Mouse (Mus musculus): Measurements from ENCODE around the gene Uqcr11.

The Uqcr11 gene

GRCm38 (mm10) chr10:80430375-80430980 lies 23.8 kb upstream of the Uqcr11 start:
- DNase-seq: no peak

GRCm38 (mm10) chr10:80429800-80430199 lies 23.2 kb upstream of the Uqcr11 start:
- no peak for DNase-seq

GRCm38 (mm10) chr10:80425041-80425440 lies 18.4 kb upstream of the Uqcr11 start:
- DNase-seq: no peak

- DNase-seq: no peak
Observed at GRCm38 (mm10) chr10:80423562-80423961, 16.9 kb upstream of the Uqcr11 start.

- no peak for DNase-seq
Observed at GRCm38 (mm10) chr10:80421651-80422472, 15.2 kb upstream of the Uqcr11 start.

GRCm38 (mm10) chr10:80421208-80421607 lies 14.6 kb upstream of the Uqcr11 start:
- no peak for DNase-seq

- DNase-seq: no peak
Observed at GRCm38 (mm10) chr10:80420729-80421128, 14.1 kb upstream of the Uqcr11 start.

GRCm38 (mm10) chr10:80419419-80419818 lies 12.8 kb upstream of the Uqcr11 start:
- no peak for DNase-seq

GRCm38 (mm10) chr10:80418311-80418710 lies 11.7 kb upstream of the Uqcr11 start:
- DNase-seq: no peak

- no peak for DNase-seq
Observed at GRCm38 (mm10) chr10:80417841-80418240, 11.2 kb upstream of the Uqcr11 start.

- no peak for DNase-seq
Observed at GRCm38 (mm10) chr10:80417371-80417770, 10.7 kb upstream of the Uqcr11 start.

- no peak for DNase-seq
Observed at GRCm38 (mm10) chr10:80415566-80415965, 8.9 kb upstream of the Uqcr11 start.

GRCm38 (mm10) chr10:80412656-80413541 lies 6.3 kb upstream of the Uqcr11 start:
- no peak for DNase-seq

- no peak for DNase-seq
Observed at GRCm38 (mm10) chr10:80407924-80408323, 1.3 kb upstream of the Uqcr11 start.

GRCm38 (mm10) chr10:80405481-80406173 lies 1.0 kb downstream of the Uqcr11 start:
- DNase-seq: no peak

- no peak for DNase-seq
Observed at GRCm38 (mm10) chr10:80403044-80403692, 3.5 kb downstream of the Uqcr11 start.

- no peak for DNase-seq
Observed at GRCm38 (mm10) chr10:80400704-80401161, 5.9 kb downstream of the Uqcr11 start.

- no peak for DNase-seq
Observed at GRCm38 (mm10) chr10:80399973-80400703, 6.5 kb downstream of the Uqcr11 start.

- peak; percentile 100 for DNase-seq
Observed at GRCm38 (mm10) chr10:80399191-80399972, 7.2 kb downstream of the Uqcr11 start, which contains the start of gene Mbd3. Gene Mbd3 (minus strand): TSS chr10:80399550.

- DNase-seq: peak; percentile 94 to 95
Observed at GRCm38 (mm10) chr10:80398719-80399190, 7.9 kb downstream of the Uqcr11 start.

Measured in thymus, adult 18-20 months (tissue).